Mouse (Mus musculus) heart, embryonic 14.5 days (tissue): Measurements from ENCODE around the gene Rcc1. TPM values are rescaled to one million over a fixed set of nuclear protein-coding genes. Genes with fewer than 3 reads are reported as not detected.
A peak's percentile ranks its signal among the peaks of the same experiment; 100 is the strongest.

Experiments
- ATAC-seq: fragments of 200-750 bp; cut with Nextera tagmentation; 2 replicates; pipeline ENCODE4 v1.8.0; 2017; ENCODE audit warnings: low read depth, moderate TSS enrichment; ENCODE audit not compliant: insufficient number of reproducible peaks, insufficient read depth, low FRiP score
- H3K27ac ChIP-seq, 2 experiments: fragments of 200-500 bp in 1 of 2; fragments of 300-500 bp in 1 of 2; sonication (generic) in 1 of 2; replicated peaks in 1 of 2; 2 replicates each; pipeline ENCODE4 v1.5.1; 2012 to 2014; ENCODE audit warnings: low read depth in 2 of 2, low read length in 2 of 2, control low read depth in 1 of 2, mild to moderate bottlenecking in 1 of 2, mixed read lengths in 1 of 2; ENCODE audit not compliant: control insufficient read depth in 1 of 2, insufficient read depth in 1 of 2
- H3K27me3 ChIP-seq: fragments of 300-500 bp; sonication (generic); 2 replicates; pipeline ENCODE4 v1.6.1; 2014; ENCODE audit warnings: mild to moderate bottlenecking, low read length, control low read depth; ENCODE audit not compliant: control insufficient read depth, insufficient read depth
- H3K36me3 ChIP-seq: fragments of 300-500 bp; sonication (generic); 2 replicates; pipeline ENCODE4 v1.6.1; 2014; ENCODE audit warnings: mild to moderate bottlenecking, control low read depth, low read length, mixed read lengths; ENCODE audit not compliant: control insufficient read depth, insufficient read depth
- H3K4me1 ChIP-seq, 2 experiments: fragments of 200-500 bp in 1 of 2; fragments of 300-500 bp in 1 of 2; sonication (generic) in 1 of 2; 2 replicates each; pipeline ENCODE4 v1.6.1; 2012 to 2014; ENCODE audit warnings: low read length in 2 of 2, control low read depth in 1 of 2, mixed read lengths in 1 of 2; ENCODE audit not compliant: control insufficient read depth in 2 of 2, insufficient read depth in 2 of 2
- H3K4me2 ChIP-seq: fragments of 300-500 bp; sonication (generic); 2 replicates; pipeline ENCODE4 v1.6.1; 2014; ENCODE audit warnings: mild to moderate bottlenecking, low read length
- H3K4me3 ChIP-seq, 2 experiments: fragments of 200-500 bp in 1 of 2; fragments of 300-500 bp in 1 of 2; sonication (generic) in 1 of 2; 2 replicates each; pipeline ENCODE4 v1.5.1; 2012 to 2014; ENCODE audit warnings: low read length in 2 of 2, mild to moderate bottlenecking in 2 of 2, control low read depth in 1 of 2, low read depth in 1 of 2, moderate library complexity in 1 of 2; ENCODE audit not compliant: control insufficient read depth in 1 of 2, insufficient read depth in 1 of 2
- H3K9ac ChIP-seq: fragments of 300-500 bp; sonication (generic); 2 replicates; pipeline ENCODE4 v1.6.1; 2014; ENCODE audit warnings: mild to moderate bottlenecking, low read length
- H3K9me3 ChIP-seq: fragments of 300-500 bp; sonication (generic); 2 replicates; pipeline ENCODE4 v1.6.1; 2016; ENCODE audit warnings: low read length, control low read depth; ENCODE audit not compliant: control insufficient read depth
- WGBS: fragments of 180-500 bp; shearing (Covaris S2); extraction: QIAGEN DNeasy Blood & Tissue Kit; methylation state at CpG from one replicate; pipeline ENCODE4 v1.1.7; 2014; 5-methylcytosine and 5-hydroxymethylcytosine counted together
- polyA plus RNA-seq: library from polyadenylated mRNA; unstranded; fragments of >200 nt; fragmentation: Nextera tagmentation; extraction: Ambion mirVana; gene quantifications from 2 replicates; pipeline ENCODE4 v1.2.1, GENCODE M21; 2014

The Rcc1 gene
- polyA plus RNA-seq, 1 experiment from 2014 or later: 21.1 TPM

GRCm38 (mm10) chr4:132373820-132374219, 20.4 kb upstream of the Rcc1 start:
- no peak overlapping the region for H3K27ac ChIP-seq
- peaks cover 89% of the 10 kb centered on the region for H3K36me3 ChIP-seq
- 89% methylated on average over 1 of the region's 1 CpGs for WGBS
- no peak overlapping the region for H3K9ac ChIP-seq
- H3K4me3 ChIP-seq: no peak overlapping the region
- H3K27me3 ChIP-seq: no peaks in the 10 kb centered on the region
- H3K4me2 ChIP-seq: no peak overlapping the region
- no peaks in the 10 kb centered on the region for H3K9me3 ChIP-seq
- ATAC-seq: no peak
- no peaks in the 10 kb centered on the region for H3K4me1 ChIP-seq

DNA sequence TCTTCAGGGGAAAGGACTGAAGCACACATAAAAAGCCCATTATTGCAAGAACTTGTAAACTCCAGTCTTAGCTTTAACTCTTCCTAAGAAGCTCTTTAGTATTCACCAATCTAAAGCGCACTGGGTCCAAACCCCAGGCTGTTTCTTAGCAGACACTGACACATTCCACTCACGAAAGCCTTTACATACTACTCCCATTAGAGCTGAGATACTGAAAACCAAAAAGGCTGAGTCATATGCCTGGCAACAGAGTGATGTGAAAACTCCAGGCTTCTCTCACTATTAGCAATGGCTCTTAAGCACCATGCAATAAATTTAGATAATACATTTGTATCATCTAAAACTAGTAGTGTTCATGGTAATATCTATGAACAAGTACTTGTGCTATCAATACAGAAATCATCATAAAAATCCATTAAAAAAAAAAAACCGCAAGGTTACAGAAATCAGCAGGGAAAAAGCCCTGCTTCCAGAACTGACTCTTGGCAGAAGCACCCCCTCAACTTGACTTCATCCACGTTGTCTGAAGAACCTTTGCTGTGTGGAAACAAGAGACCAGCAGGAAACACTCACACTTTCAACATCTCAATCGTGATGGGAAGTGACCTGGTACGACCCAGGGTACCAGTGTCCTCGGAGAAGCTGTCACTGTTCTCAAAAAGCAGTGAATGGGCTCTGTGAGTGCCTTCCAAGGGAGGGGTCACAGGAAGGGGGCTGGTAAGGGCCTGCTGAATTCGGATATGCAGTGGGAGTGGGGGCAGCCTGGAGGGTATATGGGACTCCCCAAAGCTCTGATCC, 16.7 kb upstream of the Rcc1 start:
- no peak overlapping the region for H3K27ac ChIP-seq
- ATAC-seq: no peak
- peaks cover 94% of the 10 kb centered on the region for H3K36me3 ChIP-seq
- no peak overlapping the region for H3K4me3 ChIP-seq
- H3K27me3 ChIP-seq: no peaks in the 10 kb centered on the region
- no peaks in the 10 kb centered on the region for H3K4me1 ChIP-seq
- no peak overlapping the region for H3K9ac ChIP-seq
- whole genome bisulfite sequencing: 82% methylated on average over 8 of the region's 8 CpGs
- H3K9me3 ChIP-seq: no peaks in the 10 kb centered on the region
- H3K4me2 ChIP-seq: no peak overlapping the region

- Histone ChIP-seq H3K9ac (no peak overlapping the region), H3K36me3 (peaks cover 99% of the 10 kb centered on the region), H3K27me3 (no peaks in the 10 kb centered on the region), H3K4me3 (no peak overlapping the region), H3K9me3 (no peaks in the 10 kb centered on the region), H3K4me2 (no peak overlapping the region), H3K27ac (no peak overlapping the region), H3K4me1 (no peaks in the 10 kb centered on the region)
- 92% methylated on average over 18 of the region's 18 CpGs for WGBS
- no peak for ATAC-seq
Observed at GRCm38 (mm10) chr4:132367480-132368201, 14.2 kb upstream of the Rcc1 start.

- Histone ChIP-seq H3K27ac (no peak overlapping the region), H3K27me3 (no peaks in the 10 kb centered on the region), H3K4me1 (no peaks in the 10 kb centered on the region), H3K9ac (no peak overlapping the region), H3K4me2 (no peak overlapping the region), H3K36me3 (peaks cover 99% of the 10 kb centered on the region), H3K4me3 (no peak overlapping the region), H3K9me3 (no peaks in the 10 kb centered on the region)
- ATAC-seq: no peak
- 85% methylated on average over 13 of the region's 13 CpGs for WGBS
Observed at GRCm38 (mm10) chr4:132365450-132366060, 12.2 kb upstream of the Rcc1 start.

GRCm38 (mm10) chr4:132363487-132363886, 10.1 kb upstream of the Rcc1 start:
- no peaks in the 10 kb centered on the region for H3K9me3 ChIP-seq
- no peak overlapping the region for H3K27ac ChIP-seq
- H3K9ac ChIP-seq: no peak overlapping the region
- H3K36me3 ChIP-seq: peaks cover 99% of the 10 kb centered on the region
- no peak overlapping the region for H3K4me3 ChIP-seq
- H3K27me3 ChIP-seq: no peaks in the 10 kb centered on the region
- no peak for ATAC-seq
- WGBS: 95% methylated on average over 11 of the region's 11 CpGs
- H3K4me1 ChIP-seq: no peaks in the 10 kb centered on the region
- no peak overlapping the region for H3K4me2 ChIP-seq

GRCm38 (mm10) chr4:132359510-132359909, 6.1 kb upstream of the Rcc1 start:
- Histone ChIP-seq H3K27ac (peak overlapping the region in 1 of 2 experiments; percentile 53; a peak in 3 of 4 replicates), H3K4me1 (no peaks in the 10 kb centered on the region), H3K36me3 (peaks cover 89% of the 10 kb centered on the region), H3K27me3 (no peaks in the 10 kb centered on the region), H3K4me2 (no peak overlapping the region), H3K4me3 (no peak overlapping the region), H3K9ac (no peak overlapping the region), H3K9me3 (no peaks in the 10 kb centered on the region)
- WGBS: 68% methylated on average over 4 of the region's 4 CpGs
- ATAC-seq: no peak

- no peak for ATAC-seq
- 42% methylated on average over 12 of the region's 12 CpGs for WGBS
- peaks cover 0 to 9% of the 10 kb centered on the region in 2 experiments; a peak in 1 of 4 replicates for H3K4me1 ChIP-seq
Observed at GRCm38 (mm10) chr4:132356170-132356569, 2.8 kb upstream of the Rcc1 start.

More at GRCm38 (mm10) chr4:132356170-132356569, 2.8 kb upstream of the Rcc1 start:
- Histone ChIP-seq H3K4me3 (no peak overlapping the region), H3K36me3 (peaks cover 67% of the 10 kb centered on the region), H3K27ac (no peak overlapping the region), H3K9me3 (no peaks in the 10 kb centered on the region), H3K4me2 (no peak overlapping the region), H3K27me3 (no peaks in the 10 kb centered on the region), H3K9ac (no peak overlapping the region)
